Mouse (Mus musculus): ENCODE results near the gene Samsn1. TPM values are rescaled to one million over a fixed set of nuclear protein-coding genes. Genes with fewer than 3 reads are reported as not detected.
"Not testable (repeated sequence)": the region's sequence is repeated elsewhere in the genome, so short reads cannot be mapped to it uniquely, and the experiment has no call there.

Samsn1 gene
- polyA plus RNA-seq, 1 experiment from 2014 or later, result 17.7 TPM

DNA sequence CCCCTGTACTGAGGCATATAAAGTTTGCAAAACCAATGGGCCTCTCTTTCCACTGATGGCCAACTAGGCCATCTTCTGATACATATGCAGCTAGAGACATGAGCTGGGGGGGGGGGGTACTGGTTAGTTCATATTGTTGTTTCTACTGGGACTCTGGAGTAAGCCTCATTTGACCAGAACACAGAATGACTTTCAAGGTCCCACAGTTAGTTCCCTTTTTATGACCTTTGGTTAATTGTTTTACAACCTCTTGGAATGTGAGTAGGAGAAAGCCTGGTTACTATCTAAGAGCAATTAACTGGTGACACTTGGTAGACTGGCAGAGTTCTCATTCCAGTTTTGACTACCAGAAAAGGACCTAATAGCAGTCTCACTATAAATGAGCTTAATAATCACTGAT lies 195.1 kb downstream of the Samsn1 start:
- not testable (repeated sequence) for H3K4me1 ChIP-seq; H3K27ac ChIP-seq; H3K9ac ChIP-seq; ATAC-seq; H3K27me3 ChIP-seq (replicated peaks); H3K4me2 ChIP-seq; H3K9me3 ChIP-seq (replicated peaks); H3K36me3 ChIP-seq; H3K4me3 ChIP-seq

DNA sequence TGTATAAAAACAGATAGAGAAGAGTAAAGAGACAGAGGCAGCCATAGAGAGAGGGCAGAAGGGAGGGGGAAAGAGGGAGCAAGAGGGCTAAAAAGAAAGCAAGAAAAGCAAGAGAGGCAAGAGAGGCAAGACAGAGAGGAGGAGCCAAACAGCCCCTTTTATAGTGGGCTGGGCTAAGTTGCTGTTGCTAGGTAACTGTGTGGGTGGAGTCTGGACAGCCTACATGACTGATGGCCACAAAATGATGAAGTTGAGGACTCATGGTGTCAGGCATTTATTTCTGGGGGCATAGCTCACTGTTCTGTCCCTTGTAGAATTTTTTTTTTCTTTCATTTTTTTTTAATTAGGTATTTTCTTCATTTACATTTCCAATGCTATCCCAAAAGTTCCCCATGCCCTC lies 195.6 kb downstream of the Samsn1 start:
- ATAC-seq, result peak; percentile 83
- H3K9me3 ChIP-seq (replicated peaks), result no peaks in the 10 kb centered on the region
- no peak overlapping the region for H3K27ac ChIP-seq
- H3K36me3 ChIP-seq, result no peaks in the 10 kb centered on the region
- peaks cover 9% of the 10 kb centered on the region for H3K4me1 ChIP-seq
- no peak overlapping the region for H3K4me3 ChIP-seq
- no peak overlapping the region for H3K4me2 ChIP-seq
- no peak overlapping the region for H3K9ac ChIP-seq
- H3K27me3 ChIP-seq (replicated peaks), result no peaks in the 10 kb centered on the region

DNA sequence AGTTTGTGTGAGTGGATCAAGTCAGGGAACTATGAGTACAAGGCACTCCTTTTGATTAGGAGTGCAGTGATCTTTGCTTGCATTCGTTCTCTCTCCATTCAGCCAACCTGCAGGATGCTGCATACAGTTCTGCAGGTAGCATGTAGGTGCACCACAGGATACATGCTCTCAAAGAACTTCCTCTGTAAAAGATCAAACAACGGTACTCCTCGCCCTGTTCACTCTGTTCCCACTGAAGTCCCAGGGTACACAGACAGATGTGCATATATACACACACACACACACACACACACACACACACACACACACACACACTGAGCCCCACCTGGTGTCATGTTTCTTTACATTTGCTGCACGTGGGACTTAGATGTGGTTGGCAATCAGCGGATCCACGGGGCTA lies 198.9 kb downstream of the Samsn1 start:
- Histone ChIP-seq H3K36me3 (no peaks in the 10 kb centered on the region), H3K27me3 (replicated peaks) (no peaks in the 10 kb centered on the region), H3K4me1 (peaks cover 9% of the 10 kb centered on the region), H3K27ac (no peak overlapping the region), H3K9ac (no peak overlapping the region), H3K4me2 (no peak overlapping the region), H3K4me3 (no peak overlapping the region), H3K9me3 (replicated peaks) (no peaks in the 10 kb centered on the region)
- ATAC-seq, result no peak
- WGBS (ENCODE audit: insufficient replicate concordance), result 65% methylated on average over 6 of the region's 6 CpGs

DNA sequence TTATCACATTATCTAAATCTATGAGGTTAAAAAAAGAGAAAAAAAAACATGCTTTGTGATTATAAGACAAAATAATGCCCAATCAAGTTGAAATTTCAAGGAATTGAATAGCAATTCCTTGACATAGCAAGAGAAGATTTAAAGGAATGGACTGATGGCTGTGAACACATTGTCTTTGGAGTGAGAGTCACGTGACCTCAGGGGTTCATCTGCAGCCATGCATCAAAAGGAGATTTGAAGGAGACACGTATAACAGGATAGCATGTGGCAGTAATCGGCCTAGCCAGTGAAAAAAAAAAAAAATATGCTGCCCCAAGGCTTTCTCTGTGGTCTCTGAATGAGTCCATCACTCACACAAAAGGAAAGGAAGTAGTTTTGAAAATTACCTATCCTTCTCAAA lies 201.1 kb downstream of the Samsn1 start:
- ATAC-seq, result no peak
- Histone ChIP-seq H3K9me3 (replicated peaks) (no peaks in the 10 kb centered on the region), H3K4me2 (no peak overlapping the region), H3K27ac (no peak overlapping the region), H3K36me3 (no peaks in the 10 kb centered on the region), H3K27me3 (replicated peaks) (no peaks in the 10 kb centered on the region), H3K4me3 (no peak overlapping the region), H3K9ac (no peak overlapping the region), H3K4me1 (peaks cover 2% of the 10 kb centered on the region)
- 65% methylated on average over 3 of the region's 3 CpGs for WGBS (ENCODE audit: insufficient replicate concordance)

Data from liver, embryonic 12.5 days (tissue).